Mouse (Mus musculus): ENCODE results near the gene Fbxl18.
"Not testable (repeated sequence)": the region's sequence is repeated elsewhere in the genome, so short reads cannot be mapped to it uniquely, and the experiment has no call there.

Fbxl18 gene

GRCm38 (mm10) chr5:142873718-142874117 lies 21.5 kb downstream of the Fbxl18 start:
- DNase-seq (ENCODE audit: low spot score in 2 of 2): no peak

DNA sequence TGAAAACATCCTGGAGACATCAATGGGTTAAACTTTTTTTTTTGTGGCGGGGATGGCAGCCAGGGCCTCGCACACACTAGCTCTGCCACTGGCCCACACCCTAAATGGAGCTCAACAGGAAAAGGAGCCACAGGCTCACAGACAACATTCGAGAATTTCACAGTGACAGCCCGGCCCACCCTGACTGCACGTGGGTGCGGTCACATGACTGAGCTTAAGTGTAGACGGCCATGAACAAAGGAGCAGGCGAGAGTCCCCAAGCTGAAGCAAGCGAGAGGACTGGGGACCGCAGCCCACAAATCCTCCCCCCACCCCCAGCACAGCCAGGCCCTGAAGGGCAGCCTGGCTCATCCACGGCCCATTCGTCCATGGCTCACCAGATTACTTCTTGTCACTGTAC lies 23.5 kb downstream of the Fbxl18 start:
- no peak for DNase-seq (ENCODE audit: low spot score in 2 of 2)

DNA sequence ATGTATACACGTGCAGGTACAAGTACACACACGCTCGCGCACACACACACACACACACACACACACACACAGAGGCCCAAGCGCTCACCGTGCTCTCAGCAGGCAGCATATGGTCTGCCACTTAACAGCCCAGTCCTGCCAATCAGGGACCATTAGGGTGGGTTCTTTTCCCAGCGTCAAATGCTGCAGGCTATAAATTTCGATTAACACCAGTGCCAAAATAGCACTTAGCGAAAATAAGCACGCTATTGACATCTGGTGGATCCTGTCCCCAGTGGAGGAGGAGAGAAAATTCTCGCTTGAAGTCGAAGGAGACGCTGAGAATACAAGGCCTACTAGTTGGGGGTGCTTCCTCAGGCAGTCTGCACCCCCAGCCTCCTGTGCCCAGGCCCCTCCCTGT lies 25.8 kb downstream of the Fbxl18 start:
- no peak for DNase-seq (ENCODE audit: low spot score in 2 of 2)

GRCm38 (mm10) chr5:142857763-142858229 lies 37.4 kb downstream of the Fbxl18 start:
- DNase-seq (ENCODE audit: low spot score in 2 of 2): no peak

DNA sequence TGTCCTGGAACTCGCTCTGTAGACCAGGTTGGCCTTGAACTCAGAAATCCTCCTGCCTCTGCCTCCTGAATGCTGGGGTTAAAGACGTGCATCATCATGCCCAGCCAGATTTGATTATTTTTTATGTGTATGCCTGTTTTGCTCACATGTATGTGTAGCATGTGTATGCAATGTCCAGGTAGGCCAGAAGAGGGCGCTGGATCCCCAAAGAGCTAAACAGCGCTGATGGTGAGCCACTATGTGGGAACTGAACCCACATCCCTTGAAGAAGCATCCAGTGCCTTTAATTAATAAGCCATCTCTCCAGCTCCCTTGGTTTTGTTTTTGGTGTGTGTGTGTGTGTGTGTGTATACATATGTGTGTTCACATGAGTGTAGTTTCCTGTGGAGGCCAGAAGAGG lies 38.8 kb downstream of the Fbxl18 start:
- DNase-seq (ENCODE audit: low spot score in 2 of 2): no peak

- DNase-seq (ENCODE audit: low spot score in 2 of 2): no peak
Observed at GRCm38 (mm10) chr5:142854877-142855276, 40.3 kb downstream of the Fbxl18 start.

GRCm38 (mm10) chr5:142853585-142853984 lies 41.6 kb downstream of the Fbxl18 start:
- no peak for DNase-seq (ENCODE audit: low spot score in 2 of 2)

DNA sequence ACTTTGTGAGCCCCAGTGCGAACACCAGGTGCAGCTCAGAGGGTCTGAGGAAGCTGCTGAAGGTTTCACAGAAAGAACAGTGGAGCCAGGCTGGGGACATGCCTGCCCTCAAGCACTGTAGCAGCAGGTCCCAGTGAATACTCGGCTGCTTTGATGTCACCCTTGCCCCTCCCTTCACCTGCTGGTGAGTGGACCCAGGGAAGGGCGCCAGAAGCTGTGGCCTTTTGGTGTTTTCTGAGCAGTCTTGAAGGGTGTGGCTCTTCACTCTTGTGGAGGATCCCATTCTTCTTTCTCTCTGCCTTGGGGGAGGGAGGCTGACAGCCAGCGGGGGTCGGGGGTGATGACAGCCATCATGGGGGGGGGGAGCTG lies 43.6 kb downstream of the Fbxl18 start:
- DNase-seq (ENCODE audit: low spot score in 2 of 2): no peak

- DNase-seq (ENCODE audit: low spot score in 2 of 2): no peak
Observed at GRCm38 (mm10) chr5:142850916-142851680, 44.1 kb downstream of the Fbxl18 start.

DNA sequence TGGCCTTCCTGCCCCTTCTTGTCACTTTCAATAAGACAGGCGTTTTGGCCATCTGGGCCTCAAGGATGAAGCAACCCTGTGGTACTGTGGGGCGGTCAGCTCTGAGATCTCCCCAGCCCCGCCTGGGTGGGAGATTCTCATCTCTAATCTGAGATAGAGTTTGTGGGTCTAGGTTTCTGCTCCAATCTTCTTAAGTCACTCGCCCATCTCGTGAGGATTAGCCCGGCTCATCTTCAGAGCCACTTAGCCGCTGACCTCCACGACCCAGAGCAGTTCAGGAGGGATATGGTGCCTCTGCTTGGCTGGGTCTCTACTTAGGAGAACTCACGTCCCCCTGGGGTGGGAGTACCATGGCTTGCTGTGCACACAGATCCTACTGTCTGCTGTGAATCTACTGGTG lies 44.7 kb downstream of the Fbxl18 start:
- no peak for DNase-seq (ENCODE audit: low spot score in 2 of 2)

- no peak for DNase-seq (ENCODE audit: low spot score in 2 of 2)
Observed at GRCm38 (mm10) chr5:142848911-142849310, 46.3 kb downstream of the Fbxl18 start.

GRCm38 (mm10) chr5:142848149-142848548 lies 47.1 kb downstream of the Fbxl18 start:
- no peak for DNase-seq (ENCODE audit: low spot score in 2 of 2)

DNA sequence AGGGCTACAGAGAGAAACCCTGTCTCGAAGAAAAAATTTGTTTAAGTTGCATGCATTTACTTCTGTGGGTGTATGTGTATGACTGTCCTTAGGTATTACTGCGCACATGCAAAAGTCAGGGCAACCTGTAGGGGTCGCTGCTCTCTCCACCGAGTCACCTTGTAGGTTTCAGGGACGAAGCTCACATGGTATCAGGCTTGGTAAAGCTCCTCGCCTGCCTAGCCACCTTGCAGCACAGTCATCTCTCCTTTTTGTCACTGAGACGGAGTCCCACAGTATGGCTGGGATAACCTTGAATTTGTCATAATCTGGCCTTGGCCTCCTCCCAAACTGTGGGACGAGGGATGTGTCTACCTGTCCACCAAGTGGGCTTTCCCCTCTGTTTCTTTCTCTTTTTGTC lies 50.8 kb downstream of the Fbxl18 start:
- no peak for DNase-seq (ENCODE audit: low spot score in 2 of 2)

- peak in 1 of 2 experiments; percentile 52 for DNase-seq (ENCODE audit: low spot score in 2 of 2)
Observed at GRCm38 (mm10) chr5:142842137-142842642, 53.0 kb downstream of the Fbxl18 start.

DNA sequence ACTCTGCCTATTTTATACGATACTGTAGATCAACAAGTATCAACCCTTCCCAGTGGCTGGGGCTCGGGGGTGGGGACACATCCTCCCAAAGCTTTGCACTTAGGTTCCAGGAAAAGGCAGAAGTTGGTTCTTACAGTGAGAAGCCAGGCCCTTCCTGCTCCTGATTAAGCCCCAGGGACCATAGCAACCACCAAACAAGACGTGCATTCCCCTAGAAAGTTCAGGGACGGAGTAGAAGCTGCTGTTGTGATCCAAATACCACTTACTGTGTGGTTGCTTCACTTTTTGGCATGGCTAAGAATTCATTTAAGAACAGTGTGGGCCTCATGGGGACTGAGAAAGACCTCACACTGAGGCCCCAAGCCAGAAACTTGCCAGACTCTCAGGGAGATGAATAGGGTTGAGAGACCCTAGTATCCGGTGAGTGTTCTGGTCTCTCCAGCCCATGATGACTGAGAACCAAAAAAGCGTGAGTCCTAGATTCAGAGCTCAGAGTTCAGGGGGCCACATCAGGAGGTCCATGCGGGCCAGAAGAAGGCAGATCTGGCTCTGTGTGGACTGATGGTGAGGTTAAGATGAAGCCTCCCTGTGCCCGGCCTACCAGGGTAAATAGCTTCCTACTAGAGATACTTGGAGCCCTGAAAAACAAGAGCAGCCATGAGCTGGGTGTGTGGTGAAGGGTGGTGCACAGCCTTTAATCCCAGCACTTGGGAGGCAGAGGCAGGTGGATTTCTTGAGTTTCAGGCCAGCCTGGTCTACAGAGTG lies 53.7 kb downstream of the Fbxl18 start:
- no peak for DNase-seq (ENCODE audit: low spot score in 2 of 2)

DNA sequence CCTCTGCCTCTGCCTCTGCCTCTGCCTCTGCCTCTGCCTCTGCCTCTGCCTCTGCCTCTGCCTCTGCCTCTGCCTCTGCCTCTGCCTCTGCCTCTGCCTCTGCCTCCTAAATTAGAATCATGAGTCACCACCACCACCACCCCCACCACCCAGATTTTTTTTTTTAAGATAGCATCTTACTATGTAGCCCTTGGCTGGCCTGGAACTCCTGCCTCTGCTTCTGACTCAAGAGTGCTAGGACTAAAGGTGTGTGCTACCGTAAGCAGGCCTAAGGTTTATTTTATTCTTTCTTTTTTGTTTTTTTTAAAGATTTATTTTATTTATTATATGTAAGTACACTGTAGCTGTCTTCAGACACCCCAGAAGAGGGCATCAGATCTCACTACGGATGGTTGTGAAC lies 57.8 kb downstream of the Fbxl18 start:
- not testable (repeated sequence) for DNase-seq (ENCODE audit: low spot score in 2 of 2)

DNA sequence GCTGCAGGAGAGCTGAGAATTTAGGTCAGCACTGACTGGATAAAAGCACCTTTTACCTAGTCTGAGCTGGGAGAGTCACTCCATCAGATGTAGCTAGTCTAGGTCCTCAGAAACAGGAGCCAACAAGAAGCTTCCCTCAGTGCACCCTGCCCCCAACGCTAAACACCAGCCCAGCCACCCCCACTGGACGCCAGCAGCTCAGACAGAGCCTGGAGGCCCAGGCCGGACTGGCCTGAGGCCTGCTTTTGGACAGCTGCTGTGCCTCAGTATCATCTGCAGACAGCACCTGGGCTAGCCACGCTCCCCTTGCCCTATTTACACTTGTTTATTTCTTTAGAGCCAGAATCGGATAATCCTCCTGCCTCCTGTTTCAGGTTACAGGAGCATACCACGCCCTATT lies 58.3 kb downstream of the Fbxl18 start:
- DNase-seq (ENCODE audit: low spot score in 2 of 2): peak; percentile 52 to 56

DNA sequence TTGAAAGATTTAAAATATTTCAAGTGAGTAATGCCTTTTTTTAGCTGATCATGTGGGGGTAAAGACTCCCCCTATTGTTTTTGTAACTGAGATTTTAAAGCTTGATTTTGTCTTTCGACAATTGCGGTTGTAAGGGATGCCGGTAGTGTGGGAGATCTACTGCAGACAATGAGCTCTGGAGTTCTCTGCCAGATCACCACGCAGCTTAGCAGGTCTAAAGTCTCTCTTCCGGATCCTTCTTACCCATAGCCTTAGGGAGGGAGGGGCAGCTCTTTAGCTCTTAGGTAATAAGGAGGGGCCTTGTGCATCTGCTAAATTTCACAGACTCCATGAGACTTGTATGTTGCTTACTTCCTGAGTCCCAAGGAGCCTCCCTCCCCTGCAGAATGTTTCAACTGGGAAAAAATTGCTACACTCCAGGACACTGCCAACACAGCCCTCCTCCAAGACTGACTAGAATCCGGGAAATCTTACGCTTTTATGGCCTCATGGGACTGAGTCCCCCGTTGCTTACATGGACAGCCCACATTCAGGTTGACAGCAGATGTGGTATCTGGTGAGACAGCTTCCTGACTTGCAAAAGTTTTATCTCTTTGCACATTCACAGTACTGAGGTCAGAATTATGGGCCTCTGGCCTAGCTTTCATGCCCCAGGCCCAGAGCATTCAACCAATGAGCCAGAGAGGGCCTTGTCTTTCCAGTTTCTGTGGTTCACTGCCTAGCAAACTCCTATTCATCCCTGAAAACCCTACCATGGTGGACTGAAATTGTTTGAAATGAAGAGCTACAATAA lies 61.4 kb downstream of the Fbxl18 start:
- no peak for DNase-seq (ENCODE audit: low spot score in 2 of 2)

DNA sequence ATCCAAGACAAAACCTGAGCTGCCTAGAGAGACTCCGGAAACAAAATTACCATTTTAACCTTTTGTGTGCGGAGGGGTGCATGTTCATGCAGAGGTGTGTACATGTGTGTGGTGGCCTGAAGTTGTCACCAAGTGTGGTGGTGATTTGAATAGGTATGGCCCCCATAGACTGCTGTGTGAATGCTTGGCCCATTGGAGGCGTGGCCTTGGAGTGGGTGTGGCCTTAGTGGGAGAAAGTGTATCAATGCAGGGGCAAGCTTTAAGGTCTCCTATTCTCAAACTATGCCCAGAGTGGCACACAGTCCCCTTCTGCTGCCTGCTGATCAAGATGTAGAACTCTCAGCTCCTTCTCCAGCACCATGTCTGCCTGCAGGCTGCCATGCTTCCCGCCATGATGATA lies 69.1 kb downstream of the Fbxl18 start:
- DNase-seq (ENCODE audit: low spot score in 2 of 2): no peak

DNA sequence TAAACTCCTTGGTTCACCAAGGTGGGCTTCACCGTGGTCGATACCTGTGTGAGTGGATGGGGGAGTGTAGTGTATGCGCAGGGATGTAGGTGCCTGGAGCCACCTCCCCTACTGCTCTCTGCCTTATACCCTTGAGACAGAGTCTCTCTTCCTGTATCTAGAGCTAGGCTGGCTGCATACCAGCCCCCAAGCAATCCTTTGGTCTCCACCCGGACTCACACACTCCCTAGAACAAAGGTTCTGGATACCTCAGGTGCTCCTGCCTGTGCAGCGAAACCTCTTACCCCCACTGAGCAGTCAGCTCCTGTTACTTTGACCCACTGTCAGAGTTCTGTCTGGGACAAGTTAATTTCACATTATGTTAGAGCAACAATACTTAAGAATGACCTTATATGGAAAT lies 69.6 kb downstream of the Fbxl18 start:
- DNase-seq (ENCODE audit: low spot score in 2 of 2): no peak

- DNase-seq (ENCODE audit: low spot score in 2 of 2): no peak
Observed at GRCm38 (mm10) chr5:142824091-142824490, 71.1 kb downstream of the Fbxl18 start.

Measured in urinary bladder, adult 18-20 months (tissue).